Mouse (Mus musculus) right cerebral cortex, postnatal 25 days (tissue): ENCODE data around the gene Minos1.

Experiments
- DNase-seq: peaks from one replicate; pipeline ENCODE4 v3.0.0; 2022

Minos1 gene

DNA sequence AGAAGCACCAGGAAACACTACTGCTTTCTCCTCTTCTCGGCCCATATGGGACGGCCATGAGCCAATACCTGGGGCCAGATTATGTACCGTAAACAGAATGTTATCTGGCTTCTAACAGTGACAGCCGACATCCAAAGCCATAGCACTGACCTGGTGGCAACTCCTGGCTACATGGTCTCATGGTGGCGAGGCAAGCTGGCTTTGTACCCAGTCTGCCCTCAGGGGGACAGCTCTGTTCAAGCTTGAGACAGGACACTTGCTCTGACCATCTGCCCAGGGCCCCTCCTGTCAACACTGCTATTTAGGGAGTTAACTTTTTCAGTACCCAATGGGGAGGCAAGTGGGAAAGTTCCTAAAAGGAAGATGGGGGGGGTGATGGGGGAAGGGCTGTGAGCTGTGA, 73.6 kb downstream of the Minos1 start:
- no peak for DNase-seq

- DNase-seq = no peak
Observed at GRCm38 (mm10) chr4:139055744-139056143, 75.2 kb downstream of the Minos1 start.

DNA sequence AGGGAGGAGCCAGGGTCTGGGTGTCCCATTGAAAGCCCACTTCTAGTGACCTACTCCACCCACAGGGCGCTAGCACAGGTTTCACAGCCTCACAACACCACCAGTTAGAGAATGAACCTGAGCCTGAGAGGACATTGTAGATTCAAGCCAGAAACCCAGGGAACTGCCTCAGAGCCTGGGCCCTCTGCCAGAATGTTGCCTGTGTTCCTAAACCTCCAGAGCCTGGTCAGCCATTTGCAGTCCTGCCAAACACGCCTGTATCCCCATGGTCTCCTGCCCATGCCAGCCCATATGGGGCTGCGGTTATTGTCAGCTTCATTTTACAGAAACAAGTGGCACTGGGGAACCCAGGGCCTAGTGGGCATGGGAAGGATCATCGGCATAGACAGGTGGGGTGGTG, 75.6 kb downstream of the Minos1 start:
- no peak for DNase-seq

GRCm38 (mm10) chr4:139054300-139054923, 76.5 kb downstream of the Minos1 start:
- DNase-seq = peak; percentile 54

DNA sequence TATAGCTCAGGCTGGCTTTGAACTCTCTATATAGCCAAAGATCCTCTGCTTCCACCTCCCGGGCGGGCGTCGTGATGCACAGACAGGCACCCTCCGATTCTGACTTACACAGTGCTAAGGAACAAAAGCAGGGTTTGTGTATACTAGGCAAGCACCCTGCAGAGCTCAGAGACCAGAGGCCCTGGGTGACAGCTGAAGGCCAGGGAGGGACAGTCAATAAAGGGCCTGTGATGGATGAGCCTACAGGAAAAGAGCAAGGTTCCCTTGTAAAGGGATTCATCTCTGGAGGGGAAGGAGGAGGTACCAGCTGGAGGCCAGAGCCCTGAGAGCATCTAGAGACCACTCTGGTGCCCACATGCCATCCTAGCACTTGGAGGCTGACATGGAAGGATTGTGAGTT, 77.5 kb downstream of the Minos1 start:
- DNase-seq = no peak

DNA sequence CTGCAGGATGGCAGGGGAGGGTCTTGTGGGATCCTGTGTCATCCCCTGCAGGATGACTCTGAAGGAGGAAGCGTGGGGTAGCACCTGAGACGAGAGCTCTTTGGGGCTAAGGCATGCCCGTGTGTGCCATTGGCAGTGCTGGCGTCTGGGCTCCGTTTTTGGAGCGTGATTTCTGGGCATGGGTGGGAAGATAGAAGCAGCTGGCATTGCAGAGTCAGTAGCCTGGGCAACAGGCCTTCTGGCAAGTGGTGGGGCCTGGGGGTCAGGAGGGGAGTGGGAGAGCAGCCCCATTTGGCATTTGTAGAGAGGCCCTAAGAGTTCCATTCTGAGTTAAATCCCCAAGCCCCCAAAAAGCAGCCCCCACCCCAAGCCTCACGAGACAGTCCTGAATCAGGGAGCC, 78.1 kb downstream of the Minos1 start:
- no peak for DNase-seq
